Mouse (Mus musculus): ENCODE data around the gene Dnajc3.

DNA sequence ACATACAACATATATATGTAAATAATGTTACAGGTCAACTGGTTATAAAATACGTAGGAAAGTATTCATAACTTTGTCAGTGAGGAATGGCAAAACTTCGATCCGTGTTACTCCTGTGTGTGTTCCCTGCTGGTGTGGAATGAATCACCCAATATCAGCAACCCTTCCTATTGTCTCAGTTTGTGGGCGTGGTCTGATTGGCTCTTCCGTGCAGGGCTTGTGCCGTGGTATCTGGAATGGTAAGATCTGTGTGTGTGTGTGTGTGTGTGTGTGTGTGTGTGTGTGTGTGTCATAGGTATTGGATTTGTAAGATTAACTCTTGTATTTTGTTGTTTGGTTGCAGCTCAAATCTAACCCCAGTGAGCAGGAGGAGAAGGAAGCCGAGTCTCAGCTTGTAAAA, 29.9 kb downstream of the Dnajc3 start:
- TF ChIP-seq POLR2A (IDR thresholded peaks at IDR 0.05; ENCODE audit: borderline replicate concordance, control insufficient read depth, low read depth, low read length) (no peak), CTCF (IDR thresholded peaks at IDR 0.05; ENCODE audit: control insufficient read depth, insufficient read depth, low read length) (no peak)

Data from bone marrow, adult 2 months (tissue).